Mouse (Mus musculus) stomach, postnatal 0 days (tissue): ENCODE measurements around the gene Lingo1.

Experiments used
- CTCF ChIP-seq: IDR thresholded peaks from 2 replicates; pipeline ENCODE4 v1.5.1; 2016; ENCODE audit warnings: antibody characterized with exemption, low read depth, mild to moderate bottlenecking, moderate library complexity
- EP300 ChIP-seq: optimal IDR thresholded peaks from 2 replicates; pipeline ENCODE3; 2016; ENCODE audit warnings: antibody characterized with exemption

DNA sequence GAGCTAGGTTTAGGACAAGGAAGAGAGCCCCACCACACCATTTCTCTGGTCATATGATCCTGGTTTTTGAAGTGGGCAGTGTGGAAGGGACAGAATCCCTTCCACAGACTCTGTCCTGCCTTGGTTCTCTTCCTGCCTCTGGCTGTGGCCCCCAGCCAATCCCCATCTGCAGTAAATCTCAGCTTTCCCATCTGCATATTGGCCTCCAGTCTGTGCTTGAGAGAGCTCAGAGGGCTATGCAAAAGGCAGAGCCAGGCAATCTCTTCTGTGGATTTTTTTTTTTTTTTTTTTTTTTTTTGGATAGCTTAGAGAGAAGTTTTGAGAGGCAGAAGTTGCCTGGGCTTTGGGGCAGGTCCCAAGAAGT is 190.8 kb downstream of the Lingo1 start:
- TF ChIP-seq CTCF (no peak), EP300 (no peak)
